Mouse (Mus musculus) hindbrain, embryonic 11.5 days (tissue): ENCODE data around the gene Sfxn2. TPM values are rescaled to one million over a fixed set of nuclear protein-coding genes. Genes with fewer than 3 reads are reported as not detected.
"Not testable (repeated sequence)": the region's sequence is repeated elsewhere in the genome, so short reads cannot be mapped to it uniquely, and the experiment has no call there.

Experiments
- ATAC-seq: fragments of 200-750 bp; cut with Nextera tagmentation; 2 replicates; pipeline ENCODE4 v1.8.0; 2017; ENCODE audit warnings: mild to moderate bottlenecking, moderate TSS enrichment, moderate library complexity; ENCODE audit not compliant: low FRiP score
- DNase-seq: peaks from one replicate; pipeline ENCODE4 v3.0.0-alpha.2; 2015; ENCODE audit warnings: low spot score
- H3K27ac ChIP-seq: fragments of 300-500 bp; sonication (generic); 2 replicates; pipeline ENCODE4 v1.5.1; 2014; ENCODE audit warnings: mild to moderate bottlenecking, low read depth, low read length
- H3K27me3 ChIP-seq: fragments of 300-500 bp; sonication (generic); 2 replicates; pipeline ENCODE4 v1.6.1; 2014; ENCODE audit warnings: mild to moderate bottlenecking, low read length, moderate library complexity, mixed read lengths; ENCODE audit not compliant: control insufficient read depth, insufficient read depth
- H3K36me3 ChIP-seq: fragments of 300-500 bp; sonication (generic); 2 replicates; pipeline ENCODE4 v1.6.1; 2014; ENCODE audit warnings: mild to moderate bottlenecking, low read length, moderate library complexity, mixed read lengths; ENCODE audit not compliant: control insufficient read depth, insufficient read depth
- H3K4me1 ChIP-seq: fragments of 300-500 bp; sonication (generic); replicated peaks from 2 replicates; pipeline ENCODE4 v1.6.1; 2014; ENCODE audit warnings: low read length, mixed read lengths; ENCODE audit not compliant: control insufficient read depth, insufficient read depth
- H3K4me2 ChIP-seq: fragments of 300-500 bp; sonication (generic); replicated peaks from 2 replicates; pipeline ENCODE4 v1.6.1; 2014; ENCODE audit warnings: mild to moderate bottlenecking, low read depth, low read length
- H3K4me3 ChIP-seq: fragments of 300-500 bp; sonication (generic); 2 replicates; pipeline ENCODE4 v1.5.1; 2014; ENCODE audit warnings: low read depth, low read length
- H3K9ac ChIP-seq: fragments of 300-500 bp; sonication (generic); 2 replicates; pipeline ENCODE4 v1.6.1; 2014; ENCODE audit warnings: low read depth, low read length
- H3K9me3 ChIP-seq: fragments of 300-500 bp; sonication (generic); 2 replicates; pipeline ENCODE4 v1.6.1; 2016; ENCODE audit warnings: low read length; ENCODE audit not compliant: control insufficient read depth
- WGBS: fragments of 180-500 bp; shearing (Covaris S2); extraction: QIAGEN DNeasy Blood & Tissue Kit; methylation state at CpG from one replicate; pipeline ENCODE4 v1.1.7; 2014; 5-methylcytosine and 5-hydroxymethylcytosine counted together
- polyA plus RNA-seq: library from polyadenylated mRNA; unstranded; fragments of >200 nt; fragmentation: Nextera tagmentation; extraction: Ambion mirVana; gene quantifications from 2 replicates; pipeline ENCODE4 v1.2.1, GENCODE M21; 2014

The Sfxn2 gene
- polyA plus RNA-seq, 1 experiment from 2014 or later: 11.1 TPM

GRCm38 (mm10) chr19:46558009-46558408 is 15.2 kb upstream of the Sfxn2 start:
- Histone ChIP-seq H3K27me3 (no peaks in the 10 kb centered on the region), H3K9ac (no peak overlapping the region), H3K4me3 (no peak overlapping the region), H3K4me1 (no peaks in the 10 kb centered on the region), H3K9me3 (no peaks in the 10 kb centered on the region), H3K27ac (no peak overlapping the region), H3K4me2 (no peak overlapping the region), H3K36me3 (peaks cover 4% of the 10 kb centered on the region; the same call in 1 of the 2 replicates)
- no peak for DNase-seq
- WGBS: 81% methylated on average over 8 of the region's 8 CpGs
- ATAC-seq: no peak

GRCm38 (mm10) chr19:46558631-46559030 is 14.5 kb upstream of the Sfxn2 start:
- no peak overlapping the region for H3K4me3 ChIP-seq
- H3K9me3 ChIP-seq: no peaks in the 10 kb centered on the region
- no peak overlapping the region for H3K9ac ChIP-seq
- DNase-seq: no peak
- peaks cover 4% of the 10 kb centered on the region; the same call in 1 of the 2 replicates for H3K36me3 ChIP-seq
- H3K27me3 ChIP-seq: no peaks in the 10 kb centered on the region
- H3K4me1 ChIP-seq: no peaks in the 10 kb centered on the region
- H3K4me2 ChIP-seq: no peak overlapping the region
- no peak for ATAC-seq
- 68% methylated on average over 12 of the region's 12 CpGs for WGBS
- H3K27ac ChIP-seq: no peak overlapping the region

- H3K4me1 ChIP-seq: no peaks in the 10 kb centered on the region
- H3K9me3 ChIP-seq: no peaks in the 10 kb centered on the region
- no peak for ATAC-seq
- H3K9ac ChIP-seq: no peak overlapping the region
- H3K27me3 ChIP-seq: no peaks in the 10 kb centered on the region
- peak; percentile 67 for DNase-seq
- H3K4me3 ChIP-seq: no peak overlapping the region
- 58% methylated on average over 1 of the region's 1 CpGs for WGBS
- H3K36me3 ChIP-seq: peaks cover under 1% of the 10 kb centered on the region; the same call in 1 of the 2 replicates
- H3K4me2 ChIP-seq: no peak overlapping the region
- H3K27ac ChIP-seq: no peak overlapping the region
Measured at GRCm38 (mm10) chr19:46562132-46562531, 11.0 kb upstream of the Sfxn2 start.

DNA sequence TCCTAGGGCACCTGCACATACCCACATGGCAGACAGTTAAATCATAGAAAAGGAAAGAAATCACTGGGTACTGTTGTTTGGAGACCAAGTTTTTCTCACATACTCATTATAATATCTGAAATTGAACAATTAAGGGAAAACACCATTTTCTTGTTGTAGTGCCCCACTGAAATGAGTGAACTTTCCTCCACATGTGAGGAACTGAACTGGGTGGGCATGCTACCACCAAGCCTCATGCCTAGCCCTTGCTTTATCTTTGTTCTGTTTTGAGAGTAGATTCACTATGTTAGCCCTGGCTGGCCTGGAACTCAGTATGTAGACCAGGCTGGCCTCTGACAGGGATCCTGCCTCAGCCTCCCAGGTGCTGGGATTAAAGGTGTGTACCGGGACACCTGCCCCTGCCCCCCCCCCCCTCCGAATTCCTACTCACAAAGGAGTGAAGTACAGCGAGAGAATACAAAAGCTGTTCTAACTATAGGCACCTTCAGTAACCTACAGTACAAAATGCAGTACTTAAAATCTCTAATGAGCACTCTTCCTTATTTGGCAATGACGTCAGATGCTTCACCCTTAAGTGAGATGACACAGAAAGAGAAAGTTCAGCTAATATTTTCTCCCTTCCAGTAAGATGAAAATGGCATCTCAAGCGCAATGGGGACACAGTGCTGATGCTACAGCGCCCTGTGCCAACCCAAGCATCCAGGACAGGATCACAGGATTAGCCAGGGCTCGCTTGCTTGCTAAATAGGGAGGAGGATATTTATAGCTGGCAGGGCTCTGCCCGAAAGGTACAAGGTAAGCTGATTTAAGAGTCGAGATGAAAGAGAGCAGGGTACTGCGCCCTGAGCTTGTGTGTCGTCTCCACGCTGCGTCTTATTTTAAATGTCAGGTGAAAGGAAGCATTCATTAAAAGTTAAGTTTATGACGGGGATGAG is 10.3 kb upstream of the Sfxn2 start:
- H3K9me3 ChIP-seq: no peaks in the 10 kb centered on the region
- DNase-seq (no peak), ATAC-seq (no peak)
- no peak overlapping the region for H3K9ac ChIP-seq
- WGBS: 92% methylated on average over 14 of the region's 14 CpGs
- no peaks in the 10 kb centered on the region for H3K4me1 ChIP-seq
- no peak overlapping the region for H3K4me3 ChIP-seq
- no peak overlapping the region for H3K4me2 ChIP-seq
- no peaks in the 10 kb centered on the region for H3K36me3 ChIP-seq
- no peaks in the 10 kb centered on the region for H3K27me3 ChIP-seq
- no peak overlapping the region for H3K27ac ChIP-seq

- H3K36me3 ChIP-seq: no peaks in the 10 kb centered on the region
- 88% methylated on average over 4 of the region's 4 CpGs for WGBS
- H3K4me3 ChIP-seq: no peak overlapping the region
- ATAC-seq (no peak), DNase-seq (no peak)
- no peaks in the 10 kb centered on the region for H3K4me1 ChIP-seq
- no peak overlapping the region for H3K4me2 ChIP-seq
- H3K27me3 ChIP-seq: no peaks in the 10 kb centered on the region
- H3K9ac ChIP-seq: no peak overlapping the region
- H3K27ac ChIP-seq: no peak overlapping the region
- no peaks in the 10 kb centered on the region for H3K9me3 ChIP-seq
Measured at GRCm38 (mm10) chr19:46563603-46564002, 9.6 kb upstream of the Sfxn2 start.

- H3K27ac ChIP-seq: no peak overlapping the region
- H3K4me3 ChIP-seq: no peak overlapping the region
- no peaks in the 10 kb centered on the region for H3K4me1 ChIP-seq
- H3K36me3 ChIP-seq: no peaks in the 10 kb centered on the region
- no peak for DNase-seq
- no peak overlapping the region for H3K4me2 ChIP-seq
- no peak overlapping the region for H3K9ac ChIP-seq
- H3K27me3 ChIP-seq: no peaks in the 10 kb centered on the region
- H3K9me3 ChIP-seq: no peaks in the 10 kb centered on the region
- no peak for ATAC-seq
- 73% methylated on average over 14 of the region's 14 CpGs for WGBS
Measured at GRCm38 (mm10) chr19:46564043-46564462, 9.1 kb upstream of the Sfxn2 start.

GRCm38 (mm10) chr19:46571211-46571877 is 1.8 kb upstream of the Sfxn2 start:
- 78% methylated on average over 3 of the region's 3 CpGs for WGBS
- not testable (repeated sequence) for DNase-seq, H3K4me1 ChIP-seq, H3K9me3 ChIP-seq, H3K27ac ChIP-seq, H3K36me3 ChIP-seq, H3K27me3 ChIP-seq, ATAC-seq, H3K9ac ChIP-seq
- peak overlapping the region; percentile 45 for H3K4me2 ChIP-seq
- H3K4me3 ChIP-seq: peak overlapping the region; percentile 61; the same call in 1 of the 2 replicates

DNA sequence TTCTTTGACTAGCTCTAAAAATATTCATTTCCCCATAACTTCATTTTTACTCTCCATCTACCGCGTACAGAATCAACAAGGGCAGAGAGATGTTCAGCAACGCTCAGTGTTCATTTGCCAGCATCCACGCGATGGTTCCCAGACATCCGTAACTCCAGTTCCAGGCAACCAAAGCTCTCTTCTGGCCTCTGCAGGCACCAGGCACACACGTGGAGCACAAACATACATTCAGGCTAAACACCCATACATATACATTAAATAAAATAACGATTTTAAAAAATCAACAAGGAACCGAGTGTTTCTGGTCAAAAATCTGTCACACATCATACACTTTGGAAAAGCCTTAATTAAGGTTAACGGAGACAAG is 1.3 kb upstream of the Sfxn2 start:
- Histone ChIP-seq H3K4me2 (peak overlapping the region; percentile 45), H3K27ac (no peak overlapping the region), H3K9ac (peak overlapping the region; percentile 68), H3K4me3 (peak overlapping the region; percentile 61), H3K27me3 (no peaks in the 10 kb centered on the region), H3K4me1 (no peaks in the 10 kb centered on the region), H3K36me3 (no peaks in the 10 kb centered on the region), H3K9me3 (no peaks in the 10 kb centered on the region)
- 20% methylated on average over 10 of the region's 10 CpGs for WGBS
- ATAC-seq (no peak), DNase-seq (peak; percentile 19)
